Mouse (Mus musculus) thymus, adult 2 months (tissue): ENCODE data around the gene Olfr506. TPM values are rescaled to one million over a fixed set of nuclear protein-coding genes. Genes with fewer than 3 reads are reported as not detected.
"Not testable (repeated sequence)": the region's sequence is repeated elsewhere in the genome, so short reads cannot be mapped to it uniquely, and the experiment has no call there.

Experiments used
- DNase-seq: peaks from one replicate; pipeline ENCODE4 v3.0.0; 2021
- H3K27ac ChIP-seq: fragments of 200-500 bp; 2 replicates; pipeline ENCODE4 v1.5.1; 2012; ENCODE audit warnings: low read length, control low read depth; ENCODE audit not compliant: control insufficient read depth, insufficient read depth
- H3K27me3 ChIP-seq: fragments of 200-500 bp; 2 replicates; pipeline ENCODE4 v1.6.1; 2012; ENCODE audit warnings: mild to moderate bottlenecking, low read length, moderate library complexity, mixed read lengths; ENCODE audit not compliant: control insufficient read depth, insufficient read depth
- H3K36me3 ChIP-seq: fragments of 200-500 bp; 2 replicates; pipeline ENCODE4 v1.6.1; 2012; ENCODE audit warnings: mild to moderate bottlenecking, low read length, moderate library complexity; ENCODE audit not compliant: control insufficient read depth, insufficient read depth
- H3K4me1 ChIP-seq: fragments of 200-500 bp; replicated peaks from 2 replicates; pipeline ENCODE4 v1.6.1; 2012; ENCODE audit warnings: low read length; ENCODE audit not compliant: control insufficient read depth, insufficient read depth
- H3K4me3 ChIP-seq: fragments of 200-500 bp; 2 replicates; pipeline ENCODE4 v1.5.1; 2012; ENCODE audit warnings: mild to moderate bottlenecking, low read length, control low read depth, moderate library complexity; ENCODE audit not compliant: control insufficient read depth, insufficient read depth
- CTCF ChIP-seq: fragments of 200-500 bp; IDR thresholded peaks from 2 replicates; pipeline ENCODE4 v1.5.1; 2012; ENCODE audit warnings: mild to moderate bottlenecking, control low read depth, low read length, moderate library complexity, borderline replicate concordance; ENCODE audit not compliant: control insufficient read depth, poor library complexity, insufficient read depth; ENCODE audit errors: extremely low read depth
- POLR2A ChIP-seq: fragments of 200-500 bp; IDR thresholded peaks from 2 replicates; pipeline ENCODE4 v1.6.1; 2012; ENCODE audit warnings: mild to moderate bottlenecking, low read length, control low read depth, moderate library complexity; ENCODE audit not compliant: control insufficient read depth, poor library complexity, insufficient read depth; ENCODE audit errors: extremely low read depth
- WGBS: fragments of 180-500 bp; shearing (Covaris S2); methylation state at CpG from one replicate; pipeline ENCODE4 v1.1.7; 2018; 5-methylcytosine and 5-hydroxymethylcytosine counted together
- polyA plus RNA-seq: library from polyadenylated mRNA; depleted of rRNA; stranded (reverse); fragments of >200 nt; gene quantifications from 2 replicates; pipeline ENCODE4 v1.2.3, GENCODE M21; 2012; rRNA removed

The Olfr506 gene
- polyA plus RNA-seq: not detected in 2 replicates

GRCm38 (mm10) chr7:108610487-108610886 is at the start of gene Olfr506:
Olfr506 (plus strand) TSS chr7:108610787.
- Histone ChIP-seq H3K36me3 (no peaks in the 10 kb centered on the region), H3K27ac (no peak within 1 kb of the TSS), H3K4me3 (no peak within 1 kb of the TSS), H3K4me1 (no peaks in the 10 kb centered on the region), H3K27me3 (no peaks in the 10 kb centered on the region)
- no peak for DNase-seq
- TF ChIP-seq CTCF (no peak), POLR2A (no peak)

- Histone ChIP-seq H3K4me3 (no peak within 1 kb of the TSS), H3K27me3 (no peaks in the 10 kb centered on the region), H3K36me3 (no peaks in the 10 kb centered on the region), H3K27ac (no peak within 1 kb of the TSS), H3K4me1 (no peaks in the 10 kb centered on the region)
- 88% methylated on average over 1 of the region's 1 CpGs for WGBS
- TF ChIP-seq POLR2A (no peak), CTCF (no peak)
- DNase-seq: no peak
Measured at GRCm38 (mm10) chr7:108565693-108566092, 44.9 kb upstream of the Olfr506 start, which contains the start of gene Olfr504. Olfr504 (minus strand) TSS chr7:108565793.

GRCm38 (mm10) chr7:108589797-108590196 is 20.8 kb upstream of the Olfr506 start:
- DNase-seq: no peak
- no peaks in the 10 kb centered on the region for H3K4me1 ChIP-seq
- H3K4me3 ChIP-seq: no peak overlapping the region
- H3K27me3 ChIP-seq: no peaks in the 10 kb centered on the region
- 100% methylated on average over 1 of the region's 1 CpGs for WGBS
- H3K27ac ChIP-seq: no peak overlapping the region
- H3K36me3 ChIP-seq: no peaks in the 10 kb centered on the region
- TF ChIP-seq POLR2A (no peak), CTCF (no peak)

GRCm38 (mm10) chr7:108601916-108602315 is 8.7 kb upstream of the Olfr506 start:
- 79% methylated on average over 3 of the region's 3 CpGs for WGBS
- DNase-seq, H3K4me1 ChIP-seq, H3K36me3 ChIP-seq, H3K27me3 ChIP-seq, H3K4me3 ChIP-seq, H3K27ac ChIP-seq: not testable (repeated sequence)

GRCm38 (mm10) chr7:108614110-108614509 is 3.5 kb downstream of the Olfr506 start:
- H3K4me3 ChIP-seq: no peak overlapping the region
- H3K27ac ChIP-seq: no peak overlapping the region
- no peaks in the 10 kb centered on the region for H3K4me1 ChIP-seq
- no peaks in the 10 kb centered on the region for H3K27me3 ChIP-seq
- DNase-seq: no peak
- WGBS: 98% methylated on average over 2 of the region's 2 CpGs
- TF ChIP-seq CTCF (no peak), POLR2A (no peak)
- no peaks in the 10 kb centered on the region for H3K36me3 ChIP-seq

GRCm38 (mm10) chr7:108616781-108617180 is 6.2 kb downstream of the Olfr506 start:
- H3K4me1 ChIP-seq, DNase-seq, H3K27ac ChIP-seq, H3K4me3 ChIP-seq, H3K27me3 ChIP-seq, H3K36me3 ChIP-seq: not testable (repeated sequence)
- 74% methylated on average over 3 of the region's 3 CpGs for WGBS

GRCm38 (mm10) chr7:108621514-108621913 is 10.9 kb downstream of the Olfr506 start, which contains the start of gene Olfr507:
Olfr507 (plus strand) TSS chr7:108621814.
- Histone ChIP-seq H3K36me3 (no peaks in the 10 kb centered on the region), H3K27me3 (no peaks in the 10 kb centered on the region), H3K27ac (no peak within 1 kb of the TSS), H3K4me3 (no peak within 1 kb of the TSS), H3K4me1 (no peaks in the 10 kb centered on the region)
- no peak for TF ChIP-seq POLR2A
- no peak for TF ChIP-seq CTCF
- DNase-seq: no peak
- 85% methylated on average over 2 of the region's 2 CpGs for WGBS

DNA sequence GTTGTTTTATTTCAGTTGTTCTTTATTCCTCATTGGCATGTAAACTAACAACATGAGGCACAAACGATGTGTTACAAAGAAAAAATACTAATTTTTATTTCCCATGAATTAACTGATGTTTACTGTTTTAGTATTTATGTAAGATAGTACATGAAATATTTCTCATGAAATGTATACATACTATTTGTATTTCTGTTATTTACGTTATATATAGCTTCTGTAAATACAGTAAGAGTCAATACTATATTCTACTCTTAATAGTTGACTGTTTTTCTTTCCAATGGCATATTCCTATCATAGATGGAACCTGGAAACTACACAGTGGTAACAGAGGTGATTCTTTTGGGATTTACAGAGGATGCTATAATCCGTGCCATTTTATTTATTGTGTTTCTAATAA is 19.1 kb downstream of the Olfr506 start, which contains the start of gene Olfr508:
Olfr508 (plus strand) TSS at position 301 of the 400 bp plus-strand sequence.
- 88% methylated on average over 3 of the region's 3 CpGs for WGBS

More for the DNA sequence above, 19.1 kb downstream of the Olfr506 start, which contains the start of gene Olfr508:
- Histone ChIP-seq H3K27me3 (no peaks in the 10 kb centered on the region), H3K4me3 (no peak within 1 kb of the TSS), H3K36me3 (no peaks in the 10 kb centered on the region), H3K27ac (no peak within 1 kb of the TSS), H3K4me1 (no peaks in the 10 kb centered on the region)
- no peak for TF ChIP-seq POLR2A
- TF ChIP-seq CTCF: no peak
- no peak for DNase-seq
